Mouse (Mus musculus) thymus, postnatal 0 days (tissue): ENCODE measurements around the gene Rhox4f. TPM values are rescaled to one million over a fixed set of nuclear protein-coding genes. Genes with fewer than 3 reads are reported as not detected.
"Not testable (repeated sequence)": the region's sequence is repeated elsewhere in the genome, so short reads cannot be mapped to it uniquely, and the experiment has no call there.

ENCODE experiments used
- DNase-seq: peaks from one replicate; pipeline ENCODE4 v3.0.0-alpha.2; 2015; ENCODE audit warnings: low spot score
- polyA plus RNA-seq: library from polyadenylated mRNA; unstranded; fragments of >200 nt; fragmentation: Nextera tagmentation; extraction: Ambion mirVana; gene quantifications from 2 replicates; pipeline ENCODE4 v1.2.1, GENCODE M21; 2015

Gene Rhox4f
- polyA plus RNA-seq: not detected in 2 replicates

DNA sequence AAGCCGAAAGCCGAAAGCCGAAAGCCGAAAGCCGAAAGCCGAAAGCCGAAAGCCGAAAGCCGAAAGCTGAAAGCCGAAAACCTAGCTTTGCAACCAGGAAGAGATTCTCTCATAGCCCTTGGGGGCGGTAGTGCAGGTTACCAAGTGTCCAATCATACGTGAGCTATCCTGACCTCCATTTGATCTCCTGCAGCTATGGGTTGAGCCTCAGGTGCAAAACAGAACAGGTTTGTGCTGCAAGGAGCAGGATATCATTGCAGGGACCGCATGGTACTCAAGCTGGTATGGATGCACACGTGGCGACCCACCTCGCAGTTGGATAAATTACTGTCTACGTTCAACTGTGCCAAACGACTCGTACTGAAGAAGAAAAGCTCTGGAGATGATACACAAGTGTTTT lies at the start of gene Rhox4f:
Gene Rhox4f (minus strand): TSS at position 101 of the 400 bp plus-strand sequence.
- DNase-seq: not testable (repeated sequence)

- DNase-seq: not testable (repeated sequence)
Measured at GRCm38 (mm10) chrX:37651227-37651626, 43.7 kb upstream of the Rhox4f start, which contains the start of gene Rhox4g. Gene Rhox4g (minus strand): TSS chrX:37651327.

GRCm38 (mm10) chrX:37643370-37643769 lies 35.9 kb upstream of the Rhox4f start, which contains the start of gene Rhox2g:
Gene Rhox2g (minus strand): TSS chrX:37643470.
- not testable (repeated sequence) for DNase-seq

- not testable (repeated sequence) for DNase-seq
Measured at GRCm38 (mm10) chrX:37628512-37628911, 21.0 kb upstream of the Rhox4f start, which contains the start of gene Rhox3g. Gene Rhox3g (minus strand): TSS chrX:37628612.

DNA sequence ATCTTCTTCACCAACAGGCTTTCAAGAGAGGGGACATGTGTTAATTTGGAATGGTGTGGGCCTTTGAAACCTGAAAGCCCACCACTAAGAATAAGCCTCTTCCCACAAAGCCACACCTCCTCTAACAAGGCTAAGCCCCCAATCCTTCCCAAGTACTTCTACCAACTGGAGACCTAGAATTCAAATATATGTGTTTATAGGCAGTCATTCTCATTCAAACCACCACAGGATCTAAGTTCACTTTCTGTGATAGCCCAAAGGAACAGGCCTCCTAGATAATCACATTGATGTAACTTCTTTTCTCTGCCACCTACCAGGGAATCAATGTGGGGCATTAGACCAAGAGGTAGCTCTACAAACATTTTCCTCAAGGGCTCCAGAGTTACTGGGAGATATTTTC lies 26.8 kb downstream of the Rhox4f start, which contains the start of gene Rhox3f:
Gene Rhox3f (plus strand): TSS at position 301 of the 400 bp plus-strand sequence.
- DNase-seq: not testable (repeated sequence)

- not testable (repeated sequence) for DNase-seq
Measured at GRCm38 (mm10) chrX:37572638-37573037, 34.9 kb downstream of the Rhox4f start.

DNA sequence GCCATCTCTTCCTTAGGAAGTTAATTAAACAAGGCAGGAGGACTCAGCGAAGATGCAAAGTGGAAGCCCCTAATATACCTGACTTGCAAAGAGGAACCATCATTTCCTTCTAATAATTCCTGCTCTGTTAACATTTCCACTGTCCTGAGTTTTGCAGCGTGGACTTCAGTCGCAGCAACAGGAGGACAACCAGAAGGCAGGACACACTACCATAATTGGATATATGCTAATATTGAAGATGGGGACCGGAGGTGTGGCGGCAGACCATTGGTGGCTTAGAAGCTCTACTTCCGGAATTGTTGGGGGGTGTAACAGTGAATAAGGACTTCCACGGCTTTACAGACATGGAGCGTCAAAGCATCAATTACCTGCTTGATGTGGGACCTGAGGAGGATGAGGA lies 36.4 kb downstream of the Rhox4f start, which contains the start of gene Rhox2f:
Gene Rhox2f (plus strand): TSS at position 301 of the 400 bp plus-strand sequence.
- DNase-seq: not testable (repeated sequence)

DNA sequence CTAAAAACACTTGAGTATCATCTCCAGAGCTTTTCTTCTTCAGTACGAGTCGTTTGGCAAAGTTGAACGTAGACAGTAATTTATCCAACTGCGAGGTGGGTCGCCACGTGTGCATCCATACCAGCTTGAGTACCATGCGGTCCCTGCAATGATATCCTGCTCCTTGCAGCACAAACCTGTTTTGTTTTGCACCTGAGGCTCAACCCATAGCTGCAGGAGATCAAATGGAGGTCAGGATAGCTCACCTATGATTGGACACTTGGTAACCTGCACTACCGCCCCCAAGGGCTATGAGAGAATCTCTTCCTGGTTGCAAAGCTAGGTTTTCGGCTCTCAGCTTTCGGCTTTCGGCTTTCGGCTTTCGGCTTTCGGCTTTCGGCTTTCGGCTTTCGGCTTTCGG lies 50.4 kb downstream of the Rhox4f start, which contains the start of gene Rhox4e:
Gene Rhox4e (plus strand): TSS at position 301 of the 400 bp plus-strand sequence.
- DNase-seq: not testable (repeated sequence)

Other genes starting within 250 kb of the Rhox4f start
- gene Rhox3a2, start 227.7 kb downstream of the Rhox4f start, polyA plus RNA-seq: not detected in 2 replicates
- 21.3 and 22.2 TPM in 2 replicates for gene Rhox4a2, start 216.9 kb downstream of the Rhox4f start, polyA plus RNA-seq
- gene Rhox2b, start 195.6 kb downstream of the Rhox4f start, polyA plus RNA-seq: not detected in 2 replicates
- gene Rhox4b, start 175.2 kb downstream of the Rhox4f start, polyA plus RNA-seq: 6.4 and 8.1 TPM in 2 replicates
- gene Rhox2c, start 154.0 kb downstream of the Rhox4f start, polyA plus RNA-seq: not detected in 2 replicates
- not detected in 2 replicates for gene Rhox3c, start 149.1 kb downstream of the Rhox4f start, polyA plus RNA-seq
- gene Rhox4c, start 127.4 kb downstream of the Rhox4f start, polyA plus RNA-seq: not detected in 2 replicates
- gene Rhox2d, start 114.3 kb downstream of the Rhox4f start, polyA plus RNA-seq: not detected in 2 replicates
- not detected in 2 replicates for gene Rhox4d, start 93.3 kb downstream of the Rhox4f start, polyA plus RNA-seq
- not detected in 2 replicates for gene Rhox2e, start 77.3 kb downstream of the Rhox4f start, polyA plus RNA-seq
- not detected in 2 replicates for gene Rhox3e, start 65.7 kb downstream of the Rhox4f start, polyA plus RNA-seq
- not detected in 2 replicates for gene Rhox4e, start 50.3 kb downstream of the Rhox4f start, polyA plus RNA-seq
- 0.23 and 0.32 TPM in 2 replicates for gene Rhox2f, start 36.3 kb downstream of the Rhox4f start, polyA plus RNA-seq
- gene Rhox3f, start 26.7 kb downstream of the Rhox4f start, polyA plus RNA-seq: not detected in 2 replicates
- gene Rhox3g, start 20.9 kb upstream of the Rhox4f start, polyA plus RNA-seq: not detected in 2 replicates
- not detected in 2 replicates for gene Rhox2g, start 35.8 kb upstream of the Rhox4f start, polyA plus RNA-seq
- not detected in 2 replicates for gene Rhox4g, start 43.6 kb upstream of the Rhox4f start, polyA plus RNA-seq
- not detected in 2 replicates for gene Rhox3h, start 61.1 kb upstream of the Rhox4f start, polyA plus RNA-seq
- not detected in 2 replicates for gene Rhox2h, start 65.6 kb upstream of the Rhox4f start, polyA plus RNA-seq
- gene Rhox5, start 197.1 kb upstream of the Rhox4f start, polyA plus RNA-seq: 0.85 and 1.6 TPM in 2 replicates
- gene Rhox6, start 219.2 kb upstream of the Rhox4f start, polyA plus RNA-seq: 0.17 TPM in 1 of 2 replicates, not detected in the other
- not detected in 2 replicates for gene Rhox7a, start 224.0 kb upstream of the Rhox4f start, polyA plus RNA-seq